Mouse (Mus musculus): ENCODE results near the gene Brdt.

Brdt gene

DNA sequence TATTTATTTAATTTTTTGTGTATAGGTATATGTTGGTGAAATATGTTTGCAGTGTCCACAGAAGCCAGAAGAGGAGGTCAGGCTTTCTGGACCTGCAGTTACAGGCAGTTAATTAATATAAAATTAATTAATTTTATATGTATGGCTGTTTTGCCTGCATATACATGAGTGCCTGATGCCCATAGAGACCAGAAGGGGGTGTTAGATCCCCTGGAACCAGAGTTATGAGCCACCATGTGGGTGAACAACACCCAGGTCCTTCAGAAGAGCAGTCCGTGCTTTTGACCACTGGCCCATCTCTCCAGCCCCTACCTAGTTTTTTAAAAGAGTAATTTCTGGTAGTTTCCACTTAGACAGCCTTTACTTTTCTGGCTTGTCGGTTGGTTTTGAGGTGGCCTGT is 81.3 kb downstream of the Brdt start:
- DNase-seq (ENCODE audit: low read depth, low spot score), result no peak

DNA sequence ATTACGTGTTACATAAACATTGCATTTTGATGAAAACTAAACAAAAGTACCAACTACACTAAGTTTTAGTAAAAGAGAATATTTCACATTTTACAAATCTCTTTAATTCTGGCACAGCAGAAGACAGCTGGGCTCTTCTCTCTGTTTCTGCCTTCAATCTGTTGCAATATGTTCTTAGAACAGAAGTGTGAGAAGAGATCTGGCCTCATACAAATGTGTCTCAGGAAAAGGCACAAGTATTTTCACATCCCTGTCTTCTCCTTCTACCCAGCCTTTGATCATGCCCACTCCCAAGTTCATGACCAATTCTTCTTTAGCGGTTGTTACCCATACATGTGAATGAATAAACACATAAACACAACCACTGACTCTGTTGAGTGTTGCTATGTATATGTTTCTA is 84.1 kb downstream of the Brdt start:
- DNase-seq (ENCODE audit: low read depth, low spot score), result no peak

DNA sequence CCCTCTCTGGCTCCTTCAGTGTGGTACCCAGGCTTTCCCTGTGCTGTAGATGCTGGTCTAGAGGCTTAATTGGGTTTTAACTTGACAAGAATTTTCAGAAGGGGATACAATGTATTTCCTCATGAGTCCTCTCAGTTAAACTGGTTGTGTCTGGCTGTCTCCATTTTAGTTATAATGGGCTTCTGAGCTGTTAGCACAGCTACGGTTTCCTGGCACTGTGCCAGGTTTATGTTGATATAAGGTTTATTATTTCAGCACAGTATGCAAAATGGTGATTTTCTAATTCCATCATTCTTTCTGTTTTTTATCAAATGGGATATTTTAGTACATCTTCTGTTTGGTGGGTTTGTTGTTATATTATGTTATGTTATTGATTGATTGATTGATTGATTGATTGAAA is 90.7 kb downstream of the Brdt start:
- DNase-seq (ENCODE audit: low read depth, low spot score), result no peak

DNA sequence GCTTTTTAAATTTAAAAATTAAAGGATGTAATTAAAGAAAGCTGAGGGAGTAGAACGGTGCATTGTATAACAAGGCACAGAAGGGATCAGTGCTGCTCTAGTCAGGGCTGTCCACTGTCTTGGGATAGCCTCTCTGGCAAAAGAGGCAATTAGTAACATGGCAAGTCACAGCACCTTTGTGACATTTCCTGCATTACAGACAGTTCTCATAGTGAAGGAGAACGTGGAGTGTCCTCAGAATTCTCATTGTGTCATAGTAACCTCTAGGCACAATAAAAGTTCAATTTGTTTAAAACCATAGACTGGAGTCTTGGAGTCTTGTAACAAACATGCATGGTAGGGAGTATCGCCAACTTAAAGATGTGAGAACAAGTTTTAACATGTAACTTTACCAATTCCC is 100.3 kb downstream of the Brdt start, which contains the start of gene Lpcat2b:
TSS of gene Lpcat2b (plus strand) at position 301 of the 400 bp plus-strand sequence.
- DNase-seq (ENCODE audit: low read depth, low spot score), result no peak

DNA sequence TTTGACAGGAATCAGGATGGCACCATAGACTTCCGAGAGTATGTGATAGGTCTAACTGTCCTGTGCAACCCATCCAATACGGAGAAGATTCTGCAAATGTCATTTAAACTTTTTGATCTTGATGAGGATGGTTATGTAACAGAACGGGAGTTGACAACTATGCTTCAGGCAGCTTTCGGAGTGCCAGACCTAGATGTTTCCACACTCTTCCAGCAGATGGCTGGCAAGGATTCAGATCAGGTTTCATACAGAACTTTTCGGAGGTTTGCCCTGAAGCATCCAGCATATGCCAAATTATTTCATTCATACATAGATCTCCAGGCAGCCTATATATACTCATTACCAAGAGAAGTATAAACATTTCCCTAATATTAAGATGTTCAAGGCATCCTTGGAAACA is 103.0 kb downstream of the Brdt start:
- DNase-seq (ENCODE audit: low read depth, low spot score), result no peak

DNA sequence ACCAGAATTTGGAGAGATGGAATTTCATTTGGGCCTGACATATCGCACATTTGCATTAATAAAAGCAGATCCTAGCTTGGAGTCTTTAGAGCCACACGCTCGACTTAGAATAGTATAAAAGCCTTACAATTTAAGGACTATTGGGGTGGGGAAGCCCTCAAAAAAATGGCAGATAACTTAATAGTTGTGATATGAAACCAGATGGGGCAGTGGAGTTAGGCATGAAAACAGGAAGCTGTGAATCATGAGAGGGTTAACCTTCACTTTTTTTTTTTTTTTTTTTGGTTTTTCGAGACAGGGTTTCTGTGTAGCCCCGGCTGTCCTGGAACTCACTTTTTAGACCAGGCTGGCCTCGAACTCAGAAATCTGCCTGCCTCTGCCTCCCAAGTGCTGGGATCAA is 105.2 kb downstream of the Brdt start:
- no peak for DNase-seq (ENCODE audit: low read depth, low spot score)

Data from ZHBTc4 (cell line).